Mouse (Mus musculus) forebrain, embryonic 15.5 days (tissue): ENCODE data around the gene Zfp141. TPM values are rescaled to one million over a fixed set of nuclear protein-coding genes. Genes with fewer than 3 reads are reported as not detected.

Experiments
- polyA plus RNA-seq: library from polyadenylated mRNA; unstranded; fragments of >200 nt; fragmentation: Nextera tagmentation; extraction: Ambion mirVana; gene quantifications from 2 replicates; pipeline ENCODE4 v1.2.1, GENCODE M21; 2015

Gene Zfp141
- polyA plus RNA-seq, 1 experiment from 2014 or later = 17.7 TPM

Other genes starting within 250 kb of the Zfp141 start
- gene Vmn2r61, start 245.7 kb downstream of the Zfp141 start, polyA plus RNA-seq = not detected in 2 replicates
- not detected in 2 replicates for gene 4933421I07Rik, start 57.6 kb downstream of the Zfp141 start, polyA plus RNA-seq
- 6.4 TPM in 1 of 2 replicates, not detected in the other for gene Gm21028, start 72.8 kb upstream of the Zfp141 start, polyA plus RNA-seq
- 1.4 and 1.9 TPM in 2 replicates for gene Zfp977, start 86.8 kb upstream of the Zfp141 start, polyA plus RNA-seq
- 2.5 and 3.2 TPM in 2 replicates for gene Zfp976, start 136.8 kb upstream of the Zfp141 start, polyA plus RNA-seq
- 5.3 and 5.4 TPM in 2 replicates for gene Zfp975, start 187.0 kb upstream of the Zfp141 start, polyA plus RNA-seq
- not detected in 2 replicates for gene Gm17067, start 221.3 kb upstream of the Zfp141 start, polyA plus RNA-seq